Mouse (Mus musculus) intestine, postnatal 0 days (tissue): ENCODE measurements at regions not wholly inside any gene's neighbourhood (a gene's known extent, or its start where the extent isn't known, plus 50 kb on each side); places are given as distances from the start of the nearest gene placed in this dataset.
A peak's percentile ranks its signal among the peaks of the same experiment; 100 is the strongest.

Experiments
- ATAC-seq: fragments of 200-750 bp; cut with Nextera tagmentation; 2 replicates; pipeline ENCODE4 v1.8.0; 2017; ENCODE audit warnings: mild to moderate bottlenecking, moderate TSS enrichment, moderate library complexity
- H3K27ac ChIP-seq: fragments of 300-500 bp; sonication (generic); 2 replicates; pipeline ENCODE4 v1.5.1; 2014; ENCODE audit warnings: mild to moderate bottlenecking, low read depth, low read length, moderate library complexity
- H3K27me3 ChIP-seq: fragments of 300-500 bp; sonication (generic); replicated peaks from 2 replicates; pipeline ENCODE4 v1.6.1; 2014; ENCODE audit warnings: low read length, mixed read lengths; ENCODE audit not compliant: control insufficient read depth, insufficient read depth
- H3K36me3 ChIP-seq: fragments of 300-500 bp; sonication (generic); 2 replicates; pipeline ENCODE4 v1.6.1; 2014; ENCODE audit warnings: mild to moderate bottlenecking, moderate library complexity; ENCODE audit not compliant: control insufficient read depth, insufficient read depth
- H3K4me1 ChIP-seq: fragments of 300-500 bp; sonication (generic); replicated peaks from 2 replicates; pipeline ENCODE4 v1.6.1; 2014; ENCODE audit warnings: antibody characterized with exemption, low read length, mixed read lengths; ENCODE audit not compliant: control insufficient read depth, insufficient read depth
- H3K4me2 ChIP-seq: fragments of 300-500 bp; sonication (generic); replicated peaks from 2 replicates; pipeline ENCODE4 v1.6.1; 2014; ENCODE audit warnings: low read depth, mild to moderate bottlenecking, moderate library complexity
- H3K4me3 ChIP-seq: fragments of 300-500 bp; sonication (generic); 2 replicates; pipeline ENCODE4 v1.5.1; 2014; ENCODE audit warnings: low read depth, low read length
- H3K9ac ChIP-seq: fragments of 300-500 bp; sonication (generic); 2 replicates; pipeline ENCODE4 v1.6.1; 2014; ENCODE audit warnings: mild to moderate bottlenecking, low read depth, low read length
- H3K9me3 ChIP-seq: fragments of 300-500 bp; sonication (generic); 2 replicates; pipeline ENCODE4 v1.6.1; 2016; ENCODE audit warnings: mixed run types; ENCODE audit not compliant: control insufficient read depth
- CTCF ChIP-seq: sonication (generic); IDR thresholded peaks from 2 replicates; pipeline ENCODE4 v1.5.1; 2016; ENCODE audit warnings: low read depth, mild to moderate bottlenecking, control low read depth, antibody characterized with exemption, moderate library complexity
- WGBS: fragments of 180-500 bp; shearing (Covaris S2); extraction: QIAGEN DNeasy Blood & Tissue Kit; methylation state at CpG from one replicate; pipeline ENCODE4 v1.1.7; 2014; 5-methylcytosine and 5-hydroxymethylcytosine counted together

DNA sequence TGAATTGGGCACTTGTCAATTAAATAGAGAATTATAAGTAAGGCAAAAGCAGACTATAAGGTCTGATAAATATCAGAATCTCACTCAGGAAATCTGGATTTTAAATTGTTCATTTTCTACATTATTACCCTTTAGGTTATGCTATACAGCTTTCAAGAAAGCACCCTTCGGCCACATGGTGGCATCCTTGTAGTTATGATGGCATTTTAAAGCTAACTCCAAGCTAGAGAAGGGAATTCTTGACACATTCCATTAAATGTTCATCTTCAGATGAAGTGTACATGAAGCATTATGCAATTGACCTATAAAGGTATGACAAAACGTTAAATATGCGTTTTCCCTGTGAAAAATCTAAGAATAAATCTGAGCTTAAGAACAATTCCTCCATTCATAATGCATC is 578.5 kb upstream of the Fbxo33 start:
- Histone ChIP-seq H3K9me3 (no peaks in the 10 kb centered on the region), H3K27ac (no peak overlapping the region), H3K36me3 (no peaks in the 10 kb centered on the region), H3K27me3 (no peaks in the 10 kb centered on the region), H3K9ac (no peak overlapping the region), H3K4me2 (no peak overlapping the region), H3K4me3 (no peak overlapping the region), H3K4me1 (no peaks in the 10 kb centered on the region)
- TF ChIP-seq CTCF = peak; percentile 64
- no peak for ATAC-seq
- 49% methylated on average over 3 of the region's 3 CpGs for WGBS

DNA sequence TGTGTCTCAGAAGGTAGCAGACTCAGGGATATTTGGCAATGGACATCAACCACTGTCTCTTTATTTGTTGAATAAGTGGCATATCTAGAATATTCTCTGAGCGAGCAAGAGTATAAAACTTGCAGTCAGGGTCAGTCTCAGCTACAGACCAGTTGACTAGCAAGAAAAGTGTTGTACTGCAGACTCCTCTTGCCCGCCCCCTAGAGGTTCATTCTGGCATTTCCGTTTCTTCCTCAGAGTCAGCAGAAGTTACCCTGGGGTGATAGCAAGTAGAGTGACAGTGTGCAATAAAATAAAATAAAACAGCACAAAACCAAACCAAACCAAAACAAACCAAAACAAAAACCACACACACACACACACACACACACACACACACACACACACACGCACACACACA is 571.9 kb upstream of the Fbxo33 start:
- H3K36me3 ChIP-seq = no peaks in the 10 kb centered on the region
- no peaks in the 10 kb centered on the region for H3K4me1 ChIP-seq
- no peak overlapping the region for H3K4me2 ChIP-seq
- H3K9ac ChIP-seq = no peak overlapping the region
- H3K9me3 ChIP-seq = no peaks in the 10 kb centered on the region
- TF ChIP-seq CTCF = peak; percentile 48
- H3K4me3 ChIP-seq = no peak overlapping the region
- no peak overlapping the region for H3K27ac ChIP-seq
- no peak for ATAC-seq
- H3K27me3 ChIP-seq = no peaks in the 10 kb centered on the region
- 65% methylated on average over 4 of the region's 4 CpGs for WGBS

DNA sequence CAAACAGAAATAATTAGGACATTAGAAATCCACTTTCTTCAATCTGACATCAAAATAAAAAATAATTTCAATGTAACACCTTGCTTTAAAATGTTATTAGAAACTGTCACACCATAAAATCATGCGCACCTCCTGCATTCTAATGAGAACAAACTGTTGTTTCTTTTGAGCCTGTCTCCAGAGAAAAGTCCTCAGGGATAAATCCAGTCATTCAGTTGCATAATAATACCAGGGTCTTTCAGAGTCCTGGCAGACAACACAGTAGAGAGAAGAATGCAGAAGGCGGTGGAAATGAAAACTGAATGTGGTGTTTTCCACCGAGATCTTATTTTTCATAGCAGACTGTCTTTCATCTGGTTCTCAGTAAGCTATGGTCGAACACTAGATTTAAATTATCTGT is 567.3 kb upstream of the Fbxo33 start:
- Histone ChIP-seq H3K4me3 (no peak overlapping the region), H3K27ac (no peak overlapping the region), H3K9me3 (no peaks in the 10 kb centered on the region), H3K36me3 (no peaks in the 10 kb centered on the region), H3K27me3 (no peaks in the 10 kb centered on the region), H3K9ac (no peak overlapping the region), H3K4me1 (no peaks in the 10 kb centered on the region), H3K4me2 (no peak overlapping the region)
- WGBS = 79% methylated on average over 4 of the region's 4 CpGs
- no peak for TF ChIP-seq CTCF
- no peak for ATAC-seq

DNA sequence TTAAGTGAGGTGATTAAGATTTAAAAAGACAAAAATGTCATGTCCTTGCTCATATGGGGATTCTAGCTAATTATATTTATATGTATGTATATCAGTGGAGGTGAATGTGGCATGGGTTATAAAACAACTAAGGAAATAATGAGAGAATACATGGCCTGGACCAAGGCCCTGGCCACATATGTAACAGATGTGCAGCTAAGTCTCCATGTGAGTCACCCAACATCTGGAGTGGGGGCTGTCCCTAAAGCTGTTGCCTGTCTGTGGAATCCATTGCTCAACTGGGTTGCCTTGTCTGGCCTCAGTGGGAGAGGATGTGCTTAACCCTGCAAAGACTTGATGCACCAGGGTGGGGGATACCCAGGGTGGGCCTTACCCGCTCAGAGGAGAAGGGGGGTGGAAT is 551.5 kb upstream of the Fbxo33 start:
- 90% methylated on average over 1 of the region's 1 CpGs for WGBS

DNA sequence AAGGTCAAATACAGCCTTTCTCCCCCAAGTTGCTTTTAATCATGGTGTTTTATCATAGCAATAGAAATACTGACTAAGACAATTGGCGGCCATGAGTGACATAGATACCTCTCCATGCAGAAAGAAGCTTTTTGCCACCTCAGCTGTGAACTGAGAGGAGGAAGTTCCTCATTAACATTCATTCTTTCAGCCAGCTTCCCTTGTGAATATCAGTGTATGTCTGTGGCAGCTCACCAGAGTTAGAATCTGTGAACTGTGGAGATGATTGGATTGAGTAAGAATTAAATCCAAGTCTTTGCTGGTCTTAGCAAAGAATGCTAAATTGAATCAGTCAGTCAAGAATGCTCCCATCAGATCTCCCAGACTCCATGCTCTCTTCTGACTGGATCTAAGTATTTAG is 542.7 kb upstream of the Fbxo33 start:
- no peak overlapping the region for H3K4me2 ChIP-seq
- no peaks in the 10 kb centered on the region for H3K27me3 ChIP-seq
- no peaks in the 10 kb centered on the region for H3K36me3 ChIP-seq
- no peak overlapping the region for H3K4me3 ChIP-seq
- H3K9me3 ChIP-seq = no peaks in the 10 kb centered on the region
- no peak overlapping the region for H3K9ac ChIP-seq
- H3K27ac ChIP-seq = no peak overlapping the region
- no peak for TF ChIP-seq CTCF
- ATAC-seq = no peak
- 93% methylated on average over 1 of the region's 1 CpGs for WGBS
- no peaks in the 10 kb centered on the region for H3K4me1 ChIP-seq

More for the DNA sequence above, 551.5 kb upstream of the Fbxo33 start:
- Histone ChIP-seq H3K36me3 (no peaks in the 10 kb centered on the region), H3K9ac (no peak overlapping the region), H3K27me3 (no peaks in the 10 kb centered on the region), H3K27ac (no peak overlapping the region), H3K4me2 (no peak overlapping the region), H3K4me3 (no peak overlapping the region), H3K4me1 (no peaks in the 10 kb centered on the region), H3K9me3 (no peaks in the 10 kb centered on the region)
- ATAC-seq = no peak
- no peak for TF ChIP-seq CTCF

DNA sequence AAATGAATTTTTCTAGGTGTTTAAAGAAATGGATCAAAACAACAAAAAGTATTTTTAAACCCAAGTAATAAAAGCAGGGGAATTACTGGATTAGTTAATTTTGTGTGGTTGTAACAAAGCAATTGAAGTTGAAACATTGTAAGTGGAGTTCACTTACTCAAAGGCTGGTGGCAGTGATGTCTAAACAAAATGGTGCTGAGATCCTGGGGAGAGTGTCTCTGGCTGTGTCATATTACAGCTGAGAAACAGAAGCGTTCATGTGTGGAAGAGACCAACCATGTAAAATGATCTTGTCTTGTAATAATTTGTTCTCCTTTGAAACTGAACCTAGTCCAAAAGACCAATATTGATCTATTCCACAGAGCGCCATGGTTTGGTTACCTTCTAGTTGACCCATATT is 525.2 kb upstream of the Fbxo33 start:
- Histone ChIP-seq H3K9me3 (no peaks in the 10 kb centered on the region), H3K4me3 (no peak overlapping the region), H3K4me1 (no peaks in the 10 kb centered on the region), H3K36me3 (no peaks in the 10 kb centered on the region), H3K4me2 (no peak overlapping the region), H3K27me3 (no peaks in the 10 kb centered on the region), H3K9ac (no peak overlapping the region), H3K27ac (no peak overlapping the region)
- WGBS = 76% methylated on average over 2 of the region's 2 CpGs
- TF ChIP-seq CTCF = no peak
- no peak for ATAC-seq

DNA sequence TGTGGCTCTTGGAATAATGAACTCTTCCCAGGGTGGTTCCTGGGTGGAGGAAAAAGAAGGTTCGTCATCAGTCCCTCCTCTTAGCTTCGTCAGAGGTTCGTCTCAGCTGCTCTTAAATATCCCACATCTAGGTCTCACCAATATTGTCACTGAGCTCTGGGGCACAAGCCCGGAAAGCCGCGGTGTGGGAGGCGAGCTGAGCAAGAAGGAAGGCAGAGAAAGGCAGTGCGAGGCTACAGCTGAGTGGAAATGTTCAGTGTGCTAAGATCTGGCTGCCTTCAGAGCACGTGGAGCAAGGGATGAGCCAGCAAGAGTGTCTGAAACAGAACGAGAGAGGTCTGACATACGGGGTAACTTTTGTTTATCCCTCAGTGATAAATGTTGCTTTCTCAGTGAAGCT is 523.7 kb upstream of the Fbxo33 start:
- H3K9ac ChIP-seq = no peak overlapping the region
- no peak overlapping the region for H3K4me3 ChIP-seq
- no peaks in the 10 kb centered on the region for H3K36me3 ChIP-seq
- H3K4me2 ChIP-seq = no peak overlapping the region
- 75% methylated on average over 11 of the region's 11 CpGs for WGBS
- no peak overlapping the region for H3K27ac ChIP-seq
- ATAC-seq = no peak
- H3K27me3 ChIP-seq = no peaks in the 10 kb centered on the region
- no peaks in the 10 kb centered on the region for H3K9me3 ChIP-seq
- TF ChIP-seq CTCF = no peak
- no peaks in the 10 kb centered on the region for H3K4me1 ChIP-seq
